Mouse (Mus musculus): Measurements from ENCODE around the gene Afm. TPM values are rescaled to one million over a fixed set of nuclear protein-coding genes. Genes with fewer than 3 reads are reported as not detected.

Gene Afm
- polyA plus RNA-seq, 1 experiment = not detected

DNA sequence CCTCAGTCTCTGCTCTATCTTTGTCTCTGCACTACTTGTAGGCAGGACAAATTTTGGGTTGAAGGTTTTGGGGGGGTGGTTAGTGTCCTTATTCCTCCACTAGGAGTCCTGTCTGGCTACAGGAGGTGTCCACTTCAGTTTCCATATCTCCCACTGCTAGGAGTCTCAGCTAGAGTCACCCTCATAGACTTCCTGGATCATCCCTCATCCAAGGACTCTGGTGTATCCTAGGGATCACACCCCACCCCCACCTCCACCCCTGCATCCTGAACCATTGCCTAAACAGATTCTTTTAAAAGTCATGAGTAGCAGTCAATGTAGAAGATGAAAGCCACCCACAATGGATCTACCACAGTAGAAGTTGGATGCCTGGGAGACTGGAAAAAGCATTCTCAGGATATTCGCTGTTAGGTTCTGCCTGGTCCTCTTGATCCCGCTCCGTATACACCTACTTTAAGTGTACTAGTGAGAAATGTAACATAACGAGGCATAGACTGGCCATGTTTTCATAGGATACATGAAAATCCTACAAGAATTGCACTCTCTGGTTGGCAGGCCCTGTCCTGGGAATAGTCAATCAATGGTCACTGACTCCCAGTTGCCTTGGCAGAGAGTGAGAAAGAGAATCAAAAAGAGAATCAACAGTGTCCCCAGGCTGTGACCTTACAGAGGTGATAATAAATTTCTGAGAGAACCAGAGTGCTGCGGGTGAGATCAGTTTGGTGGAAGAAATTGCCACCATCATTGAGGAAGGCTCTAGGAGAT is 8.7 kb upstream of the Afm start:
- H3K4me3 ChIP-seq = no peak overlapping the region
- no peaks in the 10 kb centered on the region for H3K36me3 ChIP-seq (ENCODE audit: control insufficient read depth, insufficient read depth)
- no peak overlapping the region for H3K4me2 ChIP-seq (ENCODE audit: low read depth)
- no peaks in the 10 kb centered on the region for H3K79me2 ChIP-seq (ENCODE audit: control insufficient read depth, insufficient read depth)
- TF ChIP-seq USF1 (IDR thresholded peaks at IDR 0.05; ENCODE audit: low read depth) (no peak), SRF (IDR thresholded peaks at IDR 0.05; ENCODE audit: control insufficient read depth, insufficient read length, low read depth) (no peak), MAX (IDR thresholded peaks at IDR 0.05; ENCODE audit: low read depth) (no peak), TCF3 (IDR thresholded peaks at IDR 0.05; ENCODE audit: insufficient read length, low read depth) (no peak)
- H3ac ChIP-seq (ENCODE audit: control insufficient read depth, insufficient read length) = no peak overlapping the region
- peaks cover 7% of the 10 kb centered on the region for H3K27me3 ChIP-seq (ENCODE audit: control insufficient read depth, insufficient read depth, insufficient read length)

- Histone ChIP-seq H3K27me3 (ENCODE audit: control insufficient read depth, insufficient read depth, insufficient read length) (peaks cover 3% of the 10 kb centered on the region), H3K36me3 (ENCODE audit: control insufficient read depth, insufficient read depth) (no peaks in the 10 kb centered on the region), H3K79me2 (ENCODE audit: control insufficient read depth, insufficient read depth) (no peaks in the 10 kb centered on the region), H3K4me2 (ENCODE audit: low read depth) (no peak overlapping the region), H3ac (ENCODE audit: control insufficient read depth, insufficient read length) (no peak overlapping the region), H3K4me3 (no peak overlapping the region)
- TF ChIP-seq TCF12 (IDR thresholded peaks at IDR 0.05; ENCODE audit: insufficient read depth, poor library complexity, severe bottlenecking) = no peak
- no peak for TF ChIP-seq CEBPB (IDR thresholded peaks at IDR 0.05; ENCODE audit: insufficient read depth, poor library complexity, severe bottlenecking)
Measured at GRCm38 (mm10) chr5:90512288-90512955, 6.3 kb upstream of the Afm start.

DNA sequence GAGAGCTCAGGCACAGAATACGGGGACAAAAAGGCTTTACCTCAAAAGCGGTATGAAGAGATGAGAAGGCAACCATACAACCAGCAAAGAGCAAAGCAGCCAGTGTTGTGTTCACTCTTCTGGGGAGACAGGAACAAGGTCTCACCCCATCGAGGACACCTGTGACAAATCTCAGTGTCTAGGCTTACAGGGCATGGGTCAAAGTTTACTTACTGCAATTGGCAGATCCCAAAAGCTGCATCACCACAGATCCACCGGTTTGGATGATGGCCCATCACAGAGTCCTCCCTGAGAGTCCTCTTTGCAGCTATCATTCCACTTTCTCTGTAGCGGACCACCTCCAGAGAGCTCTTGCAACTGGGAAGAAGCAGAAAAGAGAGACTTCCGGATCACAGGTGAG is 3.2 kb upstream of the Afm start:
- H3K4me2 ChIP-seq (ENCODE audit: low read depth) = no peak overlapping the region
- no peaks in the 10 kb centered on the region for H3K27me3 ChIP-seq (ENCODE audit: control insufficient read depth, insufficient read depth, insufficient read length)
- no peak overlapping the region for H3K4me3 ChIP-seq
- H3ac ChIP-seq (ENCODE audit: control insufficient read depth, insufficient read length) = no peak overlapping the region
- H3K36me3 ChIP-seq (ENCODE audit: control insufficient read depth, insufficient read depth) = no peaks in the 10 kb centered on the region
- H3K79me2 ChIP-seq (ENCODE audit: control insufficient read depth, insufficient read depth) = no peaks in the 10 kb centered on the region
- TF ChIP-seq MYOD1 (IDR thresholded peaks at IDR 0.05; ENCODE audit: control insufficient read depth in 1 of 3, insufficient read length in 2 of 3, low read depth in 2 of 3) (no peak), TCF12 (IDR thresholded peaks at IDR 0.05; ENCODE audit: insufficient read depth, poor library complexity, severe bottlenecking) (no peak), USF1 (IDR thresholded peaks at IDR 0.05; ENCODE audit: low read depth) (no peak), POLR2A (IDR thresholded peaks at IDR 0.05; ENCODE audit: insufficient read length, low read depth) (no peak)

DNA sequence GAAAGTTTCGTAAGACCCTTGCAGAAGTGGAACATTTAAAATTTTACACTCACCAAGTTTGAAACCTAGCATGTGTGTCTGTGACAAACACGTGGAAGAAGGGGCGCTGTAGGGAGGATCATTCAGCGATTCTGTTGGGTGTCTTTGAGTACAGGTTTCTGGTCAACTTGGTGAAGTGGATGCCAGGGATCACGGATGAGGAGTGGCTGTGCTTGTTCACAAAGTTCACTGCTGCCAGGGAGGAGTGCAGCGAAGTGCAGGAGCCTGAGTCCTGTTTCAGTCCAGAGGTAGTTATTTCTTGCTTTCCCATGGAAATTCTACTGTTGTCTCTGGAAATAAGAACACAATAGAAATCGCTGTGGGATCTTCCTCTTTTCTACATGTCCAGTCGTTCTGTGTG is 32.5 kb downstream of the Afm start:
- peaks cover 26% of the 10 kb centered on the region for H3K27me3 ChIP-seq (ENCODE audit: control insufficient read depth, insufficient read depth, insufficient read length)
- no peaks in the 10 kb centered on the region for H3K36me3 ChIP-seq (ENCODE audit: control insufficient read depth, insufficient read depth)
- TF ChIP-seq POLR2AphosphoS2 (IDR thresholded peaks at IDR 0.05; ENCODE audit: insufficient read length, low read depth) = no peak
- no peak for TF ChIP-seq MYOG (IDR thresholded peaks at IDR 0.05; ENCODE audit: control insufficient read depth in 1 of 3, insufficient read depth in 1 of 3, insufficient read length in 2 of 3, low read depth in 2 of 3)
- no peak for TF ChIP-seq TCF12 (IDR thresholded peaks at IDR 0.05; ENCODE audit: insufficient read depth, poor library complexity, severe bottlenecking)
- TF ChIP-seq POLR2A (IDR thresholded peaks at IDR 0.05; ENCODE audit: insufficient read length, low read depth) = no peak
- TF ChIP-seq CEBPB (IDR thresholded peaks at IDR 0.05; ENCODE audit: insufficient read depth, poor library complexity, severe bottlenecking) = no peak
- no peak for TF ChIP-seq TCF3 (IDR thresholded peaks at IDR 0.05; ENCODE audit: insufficient read length, low read depth)
- no peak for TF ChIP-seq E2F4 (IDR thresholded peaks at IDR 0.05; ENCODE audit: insufficient read depth)
- TF ChIP-seq MYOD1 (IDR thresholded peaks at IDR 0.05; ENCODE audit: control insufficient read depth in 1 of 3, insufficient read length in 2 of 3, low read depth in 2 of 3) = no peak
- no peak for TF ChIP-seq USF1 (IDR thresholded peaks at IDR 0.05; ENCODE audit: low read depth)
- no peak for TF ChIP-seq SRF (IDR thresholded peaks at IDR 0.05; ENCODE audit: control insufficient read depth, insufficient read length, low read depth)
- no peak for TF ChIP-seq MAX (IDR thresholded peaks at IDR 0.05; ENCODE audit: low read depth)
- TF ChIP-seq REST (IDR thresholded peaks at IDR 0.05; ENCODE audit: insufficient read depth, insufficient read length) = no peak
- no peak overlapping the region for H3K4me2 ChIP-seq (ENCODE audit: low read depth)
- no peak overlapping the region for H3ac ChIP-seq (ENCODE audit: control insufficient read depth, insufficient read length)
- no peaks in the 10 kb centered on the region for H3K79me2 ChIP-seq (ENCODE audit: control insufficient read depth, insufficient read depth)
- H3K4me3 ChIP-seq = no peak overlapping the region

DNA sequence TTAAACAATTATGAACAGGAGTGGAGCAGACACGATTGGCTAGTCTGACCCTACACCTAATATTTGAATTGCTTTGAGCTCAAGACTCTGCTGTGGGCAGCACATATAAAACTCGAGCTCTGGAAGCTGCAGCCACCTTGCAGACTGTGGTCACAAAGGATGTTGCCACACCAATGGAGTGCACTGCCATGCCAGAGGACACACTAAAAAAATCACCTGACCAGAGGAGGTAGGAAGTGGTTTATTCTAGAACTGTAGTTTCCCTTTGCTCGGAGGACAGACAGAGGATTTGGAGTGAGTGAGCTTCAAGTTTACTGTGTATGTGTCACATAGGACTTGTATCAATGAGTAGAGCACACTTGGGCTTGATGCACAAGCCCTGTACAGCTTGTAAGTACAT is 37.3 kb downstream of the Afm start:
- no peak overlapping the region for H3K4me3 ChIP-seq
- H3K4me2 ChIP-seq (ENCODE audit: low read depth) = no peak overlapping the region
- H3K36me3 ChIP-seq (ENCODE audit: control insufficient read depth, insufficient read depth) = no peaks in the 10 kb centered on the region
- no peaks in the 10 kb centered on the region for H3K79me2 ChIP-seq (ENCODE audit: control insufficient read depth, insufficient read depth)
- TF ChIP-seq POLR2AphosphoS2 (IDR thresholded peaks at IDR 0.05; ENCODE audit: insufficient read length, low read depth) = no peak
- TF ChIP-seq SRF (IDR thresholded peaks at IDR 0.05; ENCODE audit: control insufficient read depth, insufficient read length, low read depth) = no peak
- no peak for TF ChIP-seq MYOD1 (IDR thresholded peaks at IDR 0.05; ENCODE audit: control insufficient read depth in 1 of 3, insufficient read length in 2 of 3, low read depth in 2 of 3)
- H3K27me3 ChIP-seq (ENCODE audit: control insufficient read depth, insufficient read depth, insufficient read length) = peaks cover 37% of the 10 kb centered on the region
- no peak overlapping the region for H3ac ChIP-seq (ENCODE audit: control insufficient read depth, insufficient read length)
